Mouse (Mus musculus) heart, embryonic 11.5 days (tissue): Measurements from ENCODE around the gene Ranbp10. TPM values are rescaled to one million over a fixed set of nuclear protein-coding genes. Genes with fewer than 3 reads are reported as not detected.
"Not testable (repeated sequence)": the region's sequence is repeated elsewhere in the genome, so short reads cannot be mapped to it uniquely, and the experiment has no call there.

Experiments
- ATAC-seq: fragments of 200-750 bp; cut with Nextera tagmentation; replicated peaks from 2 replicates; pipeline ENCODE4 v1.8.0; 2017; ENCODE audit warnings: moderate library complexity; ENCODE audit not compliant: insufficient number of reproducible peaks, low FRiP score, low TSS enrichment
- H3K27ac ChIP-seq: fragments of 300-500 bp; sonication (generic); 2 replicates; pipeline ENCODE4 v1.5.1; 2014; ENCODE audit warnings: mild to moderate bottlenecking, low read depth, low read length
- H3K27me3 ChIP-seq: fragments of 300-500 bp; sonication (generic); 2 replicates; pipeline ENCODE4 v1.6.1; 2014; ENCODE audit warnings: mild to moderate bottlenecking, low read length, mixed read lengths; ENCODE audit not compliant: control insufficient read depth, insufficient read depth
- H3K36me3 ChIP-seq: fragments of 300-500 bp; sonication (generic); 2 replicates; pipeline ENCODE4 v1.6.1; 2014; ENCODE audit warnings: mild to moderate bottlenecking, low read length, moderate library complexity, mixed read lengths; ENCODE audit not compliant: control insufficient read depth, insufficient read depth
- H3K4me1 ChIP-seq: fragments of 300-500 bp; sonication (generic); 2 replicates; pipeline ENCODE4 v1.6.1; 2014; ENCODE audit warnings: low read length; ENCODE audit not compliant: control insufficient read depth, insufficient read depth
- H3K4me2 ChIP-seq: fragments of 300-500 bp; sonication (generic); 2 replicates; pipeline ENCODE4 v1.6.1; 2014; ENCODE audit warnings: mild to moderate bottlenecking, moderate library complexity
- H3K4me3 ChIP-seq: fragments of 300-500 bp; sonication (generic); 2 replicates; pipeline ENCODE4 v1.5.1; 2014; ENCODE audit warnings: low read depth, low read length
- H3K9ac ChIP-seq: fragments of 300-500 bp; sonication (generic); 2 replicates; pipeline ENCODE4 v1.6.1; 2014; ENCODE audit warnings: mild to moderate bottlenecking, low read depth, low read length, moderate library complexity
- H3K9me3 ChIP-seq: fragments of 300-500 bp; sonication (generic); replicated peaks from 2 replicates; pipeline ENCODE4 v1.6.1; 2016; ENCODE audit warnings: low read length; ENCODE audit not compliant: control insufficient read depth
- WGBS: fragments of 180-500 bp; shearing (Covaris S2); extraction: QIAGEN DNeasy Blood & Tissue Kit; methylation state at CpG from one replicate; pipeline ENCODE4 v1.1.7; 2014; ENCODE audit not compliant: insufficient replicate concordance; 5-methylcytosine and 5-hydroxymethylcytosine counted together
- polyA plus RNA-seq: library from polyadenylated mRNA; unstranded; fragments of >200 nt; fragmentation: Nextera tagmentation; extraction: Ambion mirVana; gene quantifications from 2 replicates; pipeline ENCODE4 v1.2.1, GENCODE M21; 2014

The Ranbp10 gene
- polyA plus RNA-seq, 1 experiment from 2014 or later = 14.3 TPM

- peaks cover 23% of the 10 kb centered on the region for H3K36me3 ChIP-seq
- no peak overlapping the region for H3K9ac ChIP-seq
- WGBS = 82% methylated on average over 4 of the region's 4 CpGs
- no peak overlapping the region for H3K4me3 ChIP-seq
- H3K9me3 ChIP-seq = no peaks in the 10 kb centered on the region
- H3K27me3 ChIP-seq = no peaks in the 10 kb centered on the region
- ATAC-seq = no peak
- no peak overlapping the region; the same call in 1 of the 2 replicates for H3K4me2 ChIP-seq
- H3K27ac ChIP-seq = no peak overlapping the region
- H3K4me1 ChIP-seq = peaks cover 6% of the 10 kb centered on the region
Observed at GRCm38 (mm10) chr8:105850014-105850413, 22.9 kb upstream of the Ranbp10 start.

- peaks cover 6% of the 10 kb centered on the region for H3K4me1 ChIP-seq
- ATAC-seq = 0 out of 2 replicates have a peak, but pooled peaks have one; percentile 9
- H3K4me3 ChIP-seq = no peak overlapping the region
- H3K27ac ChIP-seq = peak overlapping the region; percentile 62; the same call in 1 of the 2 replicates
- no peaks in the 10 kb centered on the region for H3K27me3 ChIP-seq
- H3K9ac ChIP-seq = peak overlapping the region; percentile 34; the same call in 1 of the 2 replicates
- H3K9me3 ChIP-seq = no peaks in the 10 kb centered on the region
- H3K36me3 ChIP-seq = peaks cover 37% of the 10 kb centered on the region
- WGBS = 75% methylated on average over 11 of the region's 11 CpGs
- H3K4me2 ChIP-seq = no peak overlapping the region
Observed at GRCm38 (mm10) chr8:105846678-105847077, 19.5 kb upstream of the Ranbp10 start.

- Histone ChIP-seq H3K9ac (no peak overlapping the region), H3K27me3 (no peaks in the 10 kb centered on the region), H3K4me1 (no peaks in the 10 kb centered on the region), H3K4me3 (no peak overlapping the region), H3K4me2 (no peak overlapping the region), H3K9me3 (no peaks in the 10 kb centered on the region), H3K36me3 (peaks cover 6% of the 10 kb centered on the region), H3K27ac (no peak overlapping the region)
- WGBS = 89% methylated on average over 5 of the region's 5 CpGs
- no peak for ATAC-seq
Observed at GRCm38 (mm10) chr8:105839209-105839608, 12.1 kb upstream of the Ranbp10 start.

GRCm38 (mm10) chr8:105836991-105837390 lies 9.8 kb upstream of the Ranbp10 start:
- Histone ChIP-seq H3K4me1 (no peaks in the 10 kb centered on the region), H3K9me3 (no peaks in the 10 kb centered on the region), H3K27me3 (no peaks in the 10 kb centered on the region), H3K27ac (no peak overlapping the region), H3K36me3 (no peaks in the 10 kb centered on the region), H3K4me2 (no peak overlapping the region), H3K9ac (no peak overlapping the region), H3K4me3 (no peak overlapping the region)
- no peak for ATAC-seq
- WGBS = 83% methylated on average over 6 of the region's 6 CpGs

- H3K36me3 ChIP-seq = no peaks in the 10 kb centered on the region
- no peak for ATAC-seq
- no peak overlapping the region for H3K4me3 ChIP-seq
- no peaks in the 10 kb centered on the region for H3K4me1 ChIP-seq
- H3K27ac ChIP-seq = no peak overlapping the region
- WGBS = 28% methylated on average over 11 of the region's 11 CpGs
- no peaks in the 10 kb centered on the region for H3K9me3 ChIP-seq
- H3K27me3 ChIP-seq = no peaks in the 10 kb centered on the region
- no peak overlapping the region for H3K9ac ChIP-seq
- H3K4me2 ChIP-seq = no peak overlapping the region
Observed at GRCm38 (mm10) chr8:105835318-105835717, 8.2 kb upstream of the Ranbp10 start.

GRCm38 (mm10) chr8:105833740-105834139 lies 6.6 kb upstream of the Ranbp10 start:
- H3K27ac ChIP-seq, H3K4me2 ChIP-seq, H3K36me3 ChIP-seq, H3K4me1 ChIP-seq, ATAC-seq, H3K9me3 ChIP-seq, H3K27me3 ChIP-seq, H3K4me3 ChIP-seq, H3K9ac ChIP-seq: not testable (repeated sequence)
- 73% methylated on average over 2 of the region's 2 CpGs for WGBS

- Histone ChIP-seq H3K4me2 (peak overlapping the region; percentile 90), H3K27ac (peak overlapping the region; percentile 60; the same call in 1 of the 2 replicates), H3K9ac (peak overlapping the region; percentile 93), H3K36me3 (peaks cover 8% of the 10 kb centered on the region), H3K9me3 (no peaks in the 10 kb centered on the region), H3K4me3 (peak overlapping the region; percentile 99), H3K4me1 (peaks cover 7% of the 10 kb centered on the region), H3K27me3 (no peaks in the 10 kb centered on the region)
- ATAC-seq = no peak
- whole genome bisulfite sequencing = 4% methylated on average over 4 of the region's 4 CpGs
Observed at GRCm38 (mm10) chr8:105826379-105826778, 771 bp downstream of the Ranbp10 start.

GRCm38 (mm10) chr8:105825506-105825905 lies 1.6 kb downstream of the Ranbp10 start:
- Histone ChIP-seq H3K4me2 (peak overlapping the region; percentile 90), H3K27ac (no peak overlapping the region), H3K4me3 (peak overlapping the region; percentile 99), H3K4me1 (peaks cover 9% of the 10 kb centered on the region), H3K9me3 (no peaks in the 10 kb centered on the region), H3K27me3 (no peaks in the 10 kb centered on the region), H3K9ac (peak overlapping the region; percentile 93), H3K36me3 (peaks cover 14% of the 10 kb centered on the region)
- WGBS = 83% methylated on average over 4 of the region's 4 CpGs
- no peak for ATAC-seq

- Histone ChIP-seq H3K9ac (0 out of 2 replicates have a peak overlapping the region, but pooled peaks have one; percentile 28), H3K27ac (peak overlapping the region; percentile 78), H3K27me3 (no peaks in the 10 kb centered on the region), H3K36me3 (peaks cover 14% of the 10 kb centered on the region), H3K4me2 (peak overlapping the region; percentile 2; the same call in 1 of the 2 replicates), H3K4me1 (peaks cover 5% of the 10 kb centered on the region), H3K4me3 (no peak overlapping the region), H3K9me3 (no peaks in the 10 kb centered on the region)
- 93% methylated on average over 1 of the region's 1 CpGs for WGBS
- ATAC-seq = peak; percentile 91
Observed at GRCm38 (mm10) chr8:105820925-105821324, 6.2 kb downstream of the Ranbp10 start.
